Mouse (Mus musculus): ENCODE data around the gene Dkc1.

- no peak for TF ChIP-seq POLR2A (IDR thresholded peaks at IDR 0.05; ENCODE audit: low read depth, low read length)
- no peak for TF ChIP-seq CTCF (IDR thresholded peaks at IDR 0.05; ENCODE audit: borderline replicate concordance, insufficient read depth, low read length)
These were observed 10.0 kb upstream of the Dkc1 start for GRCm38 (mm10) chrX:75085654-75086053.
